Mouse (Mus musculus): ENCODE measurements around the gene Ccnk.

The Ccnk gene

DNA sequence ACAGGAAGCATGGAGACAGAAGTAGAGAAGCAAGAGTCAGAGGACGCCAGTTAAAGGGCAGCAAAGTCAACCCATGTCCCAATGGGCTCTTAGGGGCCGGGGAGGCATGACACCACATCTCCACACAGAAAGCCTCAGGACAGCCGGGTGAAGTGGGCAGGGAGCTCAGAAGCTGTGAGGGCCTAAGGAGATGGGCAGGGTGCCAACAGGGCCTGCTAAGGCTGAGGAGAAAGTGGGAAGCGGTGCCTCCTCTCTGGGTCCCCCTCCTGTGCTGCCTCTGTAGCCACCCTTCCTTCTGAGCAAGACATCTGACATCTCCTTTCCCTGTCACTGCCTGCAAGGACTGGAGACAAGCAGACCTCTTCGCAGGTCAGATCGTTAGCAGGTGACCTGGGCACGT is 46.4 kb downstream of the Ccnk start:
- WGBS, result 77% methylated on average over 7 of the region's 7 CpGs

DNA sequence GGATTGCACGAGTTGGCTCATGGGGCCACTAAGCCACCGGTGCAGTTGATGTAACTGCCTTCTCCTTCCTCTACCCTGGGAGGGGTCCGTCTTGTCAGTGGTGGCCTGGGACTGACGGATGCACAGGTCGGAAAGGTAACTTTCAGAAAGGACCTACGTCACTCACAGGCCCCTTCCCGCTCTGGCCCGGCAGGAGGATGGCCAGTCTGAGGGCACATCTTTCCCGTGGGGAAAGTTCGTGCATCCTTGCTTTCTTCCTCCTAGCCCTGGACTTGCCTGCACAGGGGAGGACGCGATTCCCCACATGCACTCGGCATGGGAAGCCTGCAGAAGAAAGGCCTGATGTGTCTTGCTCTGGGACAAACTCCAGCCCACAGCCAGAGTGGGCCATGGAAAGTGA is 46.8 kb downstream of the Ccnk start:
- WGBS, result 80% methylated on average over 13 of the region's 13 CpGs

DNA sequence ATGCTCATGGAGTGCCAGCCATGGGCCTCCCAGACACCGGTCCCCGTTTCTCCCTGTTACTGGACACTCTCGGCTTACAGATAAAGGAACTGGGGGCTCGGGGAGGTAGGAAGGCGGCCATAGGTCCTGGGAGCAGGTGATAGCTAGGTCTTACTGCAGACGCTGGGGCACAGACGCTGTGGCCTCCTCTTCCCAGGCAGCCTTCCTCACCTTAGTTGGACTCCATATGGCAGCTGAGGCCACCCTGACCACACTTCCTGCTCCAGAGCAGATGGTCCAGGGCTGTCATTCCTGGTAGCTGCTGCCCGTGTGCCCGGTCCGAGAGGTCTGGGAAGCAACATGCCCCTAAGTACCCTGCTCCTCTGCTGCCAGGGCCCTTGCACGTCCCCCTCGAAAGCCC is 47.6 kb downstream of the Ccnk start:
- 91% methylated on average over 12 of the region's 12 CpGs for whole genome bisulfite sequencing

DNA sequence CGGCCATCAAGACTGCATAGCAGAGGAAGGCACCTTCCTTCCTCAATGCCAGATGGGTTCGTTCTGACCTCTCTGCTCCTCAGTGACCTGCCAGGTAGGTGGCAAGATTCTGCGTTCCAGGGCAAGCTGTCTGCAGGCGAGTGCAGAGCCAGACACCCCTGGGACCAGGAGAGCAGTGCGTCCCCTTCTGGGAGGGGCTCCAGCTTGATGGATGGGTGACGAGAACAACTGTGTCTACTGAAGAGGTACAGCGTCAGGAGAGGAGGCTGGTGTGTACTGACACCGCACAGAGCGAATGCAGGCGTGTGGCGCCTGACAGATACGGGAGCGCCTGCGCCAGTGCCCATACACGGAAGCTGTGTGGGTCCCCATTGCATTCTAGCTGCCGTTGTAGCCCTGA is 48.1 kb downstream of the Ccnk start:
- WGBS, result 93% methylated on average over 16 of the region's 16 CpGs

DNA sequence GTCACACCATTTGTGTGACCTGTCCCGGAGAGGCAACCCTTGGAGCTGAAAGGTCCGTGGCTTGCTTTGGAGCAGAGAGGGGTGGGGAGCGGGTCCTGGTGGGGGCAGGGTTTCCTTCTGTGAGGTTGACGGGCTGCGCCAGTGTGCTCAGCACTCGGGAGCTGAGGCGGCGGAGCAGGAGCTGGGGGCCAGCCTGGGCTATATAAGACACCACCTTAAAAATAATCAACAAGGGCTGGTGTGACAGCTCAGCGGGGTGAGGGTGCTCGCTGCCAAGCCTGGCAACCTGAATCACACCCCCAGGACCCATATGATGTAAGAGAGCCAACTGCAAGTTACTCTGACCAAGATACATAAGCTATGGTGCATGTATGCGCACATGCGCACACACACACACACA is 50.7 kb downstream of the Ccnk start:
- WGBS, result 93% methylated on average over 12 of the region's 12 CpGs

DNA sequence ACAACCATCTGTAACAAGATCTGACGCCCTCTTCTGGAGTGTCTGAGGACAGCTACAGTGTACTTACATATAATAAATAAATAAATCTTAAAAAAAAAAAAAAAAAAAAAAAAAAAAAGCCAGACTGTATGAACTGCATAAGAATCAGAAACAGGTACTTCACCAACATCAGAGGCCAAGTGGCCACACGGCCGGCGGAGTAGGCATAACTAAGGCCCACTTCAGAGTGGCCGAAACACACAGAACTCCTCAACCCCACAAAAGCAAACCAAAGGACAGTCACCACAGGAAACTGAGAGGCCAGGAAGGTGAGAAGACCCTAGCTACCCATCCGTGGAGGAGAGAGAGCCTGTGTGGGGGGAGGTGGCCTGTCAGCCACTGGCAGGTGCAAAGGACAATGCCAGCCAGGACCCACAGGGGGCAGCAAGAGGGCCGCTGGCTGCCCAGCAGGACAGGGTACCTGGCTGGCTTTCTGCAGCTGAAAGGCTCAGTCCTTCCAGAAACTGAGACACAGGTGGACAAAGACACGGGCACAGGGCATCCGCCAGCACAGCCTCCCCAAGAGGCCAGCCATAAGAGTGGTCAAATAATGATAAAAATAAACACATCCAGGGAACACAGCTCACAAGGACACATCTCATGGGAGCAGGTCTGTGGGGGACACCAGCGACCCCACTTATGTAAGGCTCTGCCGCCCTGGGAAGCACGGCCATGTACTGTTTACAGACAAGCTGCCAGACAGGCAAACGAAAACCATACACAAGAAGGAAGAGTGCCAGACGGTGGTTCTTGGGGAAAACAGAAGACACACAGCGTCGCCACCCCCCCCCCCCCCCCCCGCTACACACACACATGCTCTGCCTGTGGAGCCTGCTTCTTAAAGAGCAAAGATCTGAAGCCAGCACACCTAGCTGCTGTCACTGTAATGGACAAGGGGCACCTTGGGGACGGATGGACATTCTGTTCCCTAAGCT is 51.7 kb downstream of the Ccnk start:
- 54% methylated on average over 17 of the region's 18 CpGs for WGBS

DNA sequence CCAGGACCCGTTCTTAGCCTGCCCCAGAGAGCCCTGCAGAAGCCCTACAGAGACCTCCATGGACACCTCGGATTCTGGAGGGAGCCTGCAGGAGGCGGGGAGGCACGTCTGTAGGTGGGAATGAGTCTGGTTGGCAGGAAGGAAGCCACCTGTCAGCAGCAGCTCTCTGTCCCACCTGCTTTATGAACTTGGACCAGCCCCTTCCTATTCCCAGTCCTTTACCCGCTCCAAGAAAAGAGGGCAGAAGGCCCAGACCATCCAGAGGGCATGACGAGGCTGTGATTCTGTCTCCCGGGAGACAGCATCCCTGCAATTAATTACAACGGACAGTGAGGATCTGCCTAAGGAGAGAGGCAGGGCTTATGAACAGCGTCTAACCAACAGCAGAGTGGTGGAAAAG is 52.5 kb downstream of the Ccnk start:
- 49% methylated on average over 9 of the region's 9 CpGs for WGBS

DNA sequence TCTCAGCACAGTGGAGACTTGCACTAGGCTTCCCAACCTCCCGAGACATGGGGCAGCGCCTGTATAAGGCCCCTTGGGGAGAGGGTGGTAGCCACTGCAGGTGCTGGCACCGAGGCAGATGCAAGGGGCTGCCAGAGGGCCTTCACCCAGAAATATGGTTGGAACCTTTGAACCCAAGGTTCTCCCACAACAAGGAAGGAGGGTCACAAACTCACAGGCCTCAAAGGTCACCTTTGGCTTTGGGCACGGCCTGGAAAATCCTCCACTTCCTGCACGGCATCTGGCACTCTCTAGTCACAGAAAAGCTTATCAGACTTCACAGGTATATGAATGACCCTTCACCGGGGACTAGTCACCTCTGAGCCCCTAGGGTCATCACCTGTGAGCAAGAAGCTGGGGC is 54.4 kb downstream of the Ccnk start:
- 91% methylated on average over 6 of the region's 6 CpGs for WGBS

DNA sequence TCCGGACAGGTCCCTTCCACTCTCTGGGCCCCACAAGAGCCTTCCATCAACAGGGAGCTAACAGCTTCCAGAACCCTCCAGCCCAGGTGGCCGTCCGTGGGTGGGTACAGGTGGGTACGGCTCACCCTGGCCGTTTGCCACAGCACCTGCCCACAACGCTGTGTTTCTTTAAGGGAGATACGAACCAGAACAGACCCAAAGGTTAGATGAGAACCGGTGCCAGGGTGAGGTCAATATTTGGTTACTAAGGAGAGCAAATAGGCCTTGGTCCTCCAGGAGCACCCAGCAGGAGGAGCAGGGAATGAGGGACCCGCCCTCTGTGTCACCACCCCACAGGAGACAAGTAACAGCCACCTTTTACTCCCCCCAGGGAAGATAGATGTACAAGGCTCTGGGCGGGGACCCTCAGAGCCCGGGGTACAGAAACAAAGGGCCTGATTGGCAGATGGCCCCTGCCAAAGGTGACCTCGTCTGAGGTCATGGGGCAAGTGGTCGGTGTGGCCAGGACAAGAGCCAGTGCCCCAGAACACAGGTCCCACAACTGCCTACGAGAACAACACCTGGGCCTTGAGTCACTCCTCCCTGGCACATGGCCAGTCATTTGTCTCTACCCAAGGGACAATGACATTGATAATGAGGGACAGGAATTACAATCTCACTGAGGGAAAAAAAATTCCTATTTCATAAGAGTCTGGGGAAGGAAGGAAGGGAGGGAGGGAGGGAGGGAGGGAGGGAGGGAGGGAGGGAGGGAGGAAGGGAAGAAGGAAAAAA is 55.6 kb downstream of the Ccnk start:
- WGBS, result 79% methylated on average over 14 of the region's 14 CpGs

DNA sequence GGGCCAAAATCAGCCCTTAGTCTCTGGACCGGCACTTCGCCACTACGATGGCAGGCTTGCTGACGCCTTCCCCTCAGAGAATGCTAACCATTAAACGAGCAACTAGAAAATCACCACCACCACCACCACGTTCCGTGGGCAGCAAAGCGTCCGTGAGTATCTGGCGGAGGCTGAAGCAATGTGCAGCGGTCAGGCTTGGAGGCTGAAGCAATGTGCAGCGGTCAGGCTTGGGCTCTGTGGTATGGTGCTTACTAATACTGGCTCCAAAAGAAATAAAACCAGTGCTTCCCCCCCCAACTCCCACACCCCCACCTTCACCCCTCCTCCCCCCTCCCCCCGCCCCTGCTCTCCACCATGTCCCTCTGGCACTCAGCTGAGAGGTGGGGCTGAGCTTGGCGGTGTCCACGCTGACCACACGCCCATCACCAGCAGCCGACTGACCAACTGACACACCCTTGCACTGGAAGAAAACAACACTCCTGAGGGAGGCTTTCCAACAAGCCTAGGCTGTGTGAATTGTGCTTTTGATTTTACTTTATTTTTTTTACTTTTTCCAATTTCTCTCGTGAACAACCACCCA is 56.7 kb downstream of the Ccnk start:
- WGBS, result 55% methylated on average over 18 of the region's 18 CpGs

DNA sequence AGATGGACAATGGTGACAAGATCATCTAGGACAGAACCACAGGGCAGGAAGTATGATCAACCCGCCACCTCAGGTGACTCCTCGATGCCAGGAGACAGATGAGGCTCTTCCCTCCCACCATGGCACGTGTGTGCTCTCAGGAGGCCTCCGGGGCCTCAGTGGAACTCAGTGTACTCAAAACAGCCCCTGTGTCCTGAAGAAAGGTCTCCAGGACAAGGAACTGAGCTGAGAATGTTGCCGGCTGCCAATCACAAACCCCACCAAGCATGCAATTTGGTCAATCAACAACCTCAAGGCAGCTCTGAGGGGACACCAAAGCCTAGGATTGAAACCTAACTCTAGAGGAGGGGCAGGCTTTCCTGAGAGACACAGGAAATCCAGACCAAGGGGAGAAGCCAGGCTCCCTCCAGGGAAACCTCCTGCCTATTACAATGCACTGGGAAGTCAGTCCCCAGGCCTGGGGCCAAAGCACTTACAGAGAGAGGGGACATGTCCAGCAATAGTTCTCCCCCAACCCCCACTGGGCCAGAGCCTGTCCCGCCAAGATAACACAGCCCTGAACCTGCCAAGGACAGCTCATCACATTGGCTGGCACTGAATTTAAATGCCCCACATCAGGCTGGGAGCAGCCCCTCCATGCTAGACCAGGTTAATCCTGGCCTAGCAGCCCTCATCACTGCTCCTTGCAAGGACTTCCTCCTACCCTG is 58.1 kb downstream of the Ccnk start:
- WGBS, result 70% methylated on average over 6 of the region's 6 CpGs

DNA sequence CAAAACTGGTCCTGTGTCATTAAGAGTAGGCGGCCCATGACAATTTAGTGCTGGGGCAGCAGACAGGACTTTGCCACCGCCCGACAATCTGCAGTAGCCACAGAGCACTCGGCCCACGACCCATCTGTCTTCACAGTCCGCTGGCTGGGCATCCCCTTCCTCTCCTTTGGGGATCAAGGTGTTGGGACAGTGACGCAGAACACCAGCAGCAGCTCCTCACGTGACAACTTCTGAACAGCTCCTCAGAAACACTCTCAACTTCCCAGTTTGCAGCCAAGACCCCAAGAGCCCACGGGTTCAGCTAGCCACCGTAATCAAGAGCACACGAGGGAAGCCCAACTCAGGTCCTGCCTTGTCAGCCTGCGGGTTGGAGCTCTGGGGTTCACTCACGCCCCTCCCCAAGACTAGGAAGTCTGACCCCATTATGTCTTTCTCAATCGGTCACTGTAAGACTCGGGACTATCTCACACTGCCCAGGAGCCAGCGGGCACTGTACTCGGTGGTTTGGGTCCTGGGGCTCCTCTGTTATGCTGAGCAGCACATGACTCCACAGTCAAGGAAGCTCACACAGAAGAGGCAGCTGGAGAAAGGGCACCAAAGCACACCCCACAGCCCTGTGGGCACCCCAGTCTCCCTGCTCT is 59.1 kb downstream of the Ccnk start:
- 85% methylated on average over 17 of the region's 17 CpGs for WGBS

DNA sequence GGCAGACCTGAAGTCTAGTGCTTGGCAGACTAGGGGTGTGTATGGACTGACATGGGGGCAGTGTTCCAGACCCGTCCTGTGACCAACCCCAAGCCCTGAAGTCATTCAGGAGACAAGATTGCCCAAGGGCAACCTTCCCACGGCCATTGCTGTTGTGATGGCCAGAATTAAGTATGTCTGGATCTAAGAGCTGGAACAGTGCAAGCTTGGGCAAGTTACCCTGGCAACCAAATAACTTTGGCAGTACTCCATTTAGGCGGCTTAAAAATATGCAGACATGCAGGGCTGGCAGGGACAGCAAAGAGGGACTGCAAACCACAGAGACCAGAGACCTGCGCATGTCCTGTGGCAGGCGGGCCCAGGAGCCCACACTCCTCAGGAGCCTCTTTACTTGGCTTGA is 60.1 kb downstream of the Ccnk start:
- 30% methylated on average over 5 of the region's 5 CpGs for whole genome bisulfite sequencing

DNA sequence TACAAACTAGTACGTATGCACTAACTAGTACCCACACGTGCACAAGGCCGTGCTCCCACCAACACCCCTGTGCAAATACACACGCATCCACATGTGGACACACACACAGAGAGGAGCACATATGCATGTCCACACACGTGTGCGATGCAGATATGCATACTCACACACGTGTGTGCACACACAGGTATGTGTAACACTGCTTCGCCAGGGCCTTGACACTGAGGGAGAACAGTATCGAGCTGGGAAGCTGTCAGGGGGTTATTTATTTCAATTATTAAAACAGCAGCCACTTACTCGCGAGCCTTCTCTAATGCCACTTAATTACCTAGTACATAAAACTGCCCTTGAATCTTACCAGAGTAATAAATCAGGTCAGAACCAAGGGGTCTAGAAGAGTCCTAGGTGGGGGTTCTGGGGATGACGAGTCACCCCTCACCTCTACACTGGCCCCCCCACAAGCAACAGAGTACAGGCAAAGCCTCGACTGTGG is 61.1 kb downstream of the Ccnk start:
- WGBS, result 74% methylated on average over 13 of the region's 13 CpGs

DNA sequence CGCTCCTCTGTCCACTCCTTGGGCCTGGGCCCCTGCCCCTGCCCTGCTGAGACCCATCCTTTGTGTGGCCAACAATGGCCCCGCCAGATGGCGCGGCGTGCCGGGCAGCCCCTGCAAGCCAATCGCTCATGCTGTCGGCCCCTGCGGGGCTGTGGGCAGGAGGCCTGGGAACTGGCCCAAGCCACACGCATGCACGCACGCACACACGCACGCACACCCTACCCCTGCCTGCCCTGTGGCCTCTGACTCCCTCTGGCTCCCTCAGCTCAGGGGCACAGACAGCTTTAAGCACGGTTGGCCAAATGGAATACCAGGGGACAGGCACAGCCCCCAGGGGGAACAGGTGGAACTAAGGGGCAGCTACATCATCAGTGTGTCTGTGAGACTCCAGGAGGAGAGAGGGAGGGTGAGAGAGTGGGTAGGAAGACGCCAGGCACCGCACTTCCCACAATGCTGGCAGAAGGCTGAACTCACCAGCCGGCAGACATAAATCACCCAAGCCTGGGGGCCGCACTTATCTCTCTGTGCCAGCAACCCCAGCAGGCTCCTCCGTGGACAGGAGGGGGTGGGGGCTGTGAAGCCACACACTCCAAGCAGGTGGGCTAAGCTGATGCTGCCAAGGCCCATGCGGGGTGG is 61.7 kb downstream of the Ccnk start:
- 30% methylated on average over 21 of the region's 21 CpGs for WGBS

DNA sequence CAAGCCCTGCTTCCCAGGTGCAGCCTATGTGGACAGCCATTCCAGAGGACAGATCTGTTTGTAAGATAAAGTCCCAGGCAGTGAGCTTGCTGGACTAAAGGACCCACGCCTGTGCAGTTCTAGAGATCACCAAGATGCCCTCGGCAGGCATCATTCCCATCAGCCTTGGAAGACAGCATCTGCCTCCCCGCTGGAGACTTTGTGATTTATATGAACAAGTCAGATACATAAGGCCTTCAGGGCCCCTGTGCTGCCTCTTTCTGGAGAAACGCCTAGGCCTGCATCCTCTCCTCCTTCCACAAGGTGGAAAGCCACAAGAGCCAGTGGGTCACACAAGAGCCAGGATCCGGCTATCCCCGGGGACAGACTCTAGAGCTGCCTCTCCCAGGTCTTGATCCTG is 62.2 kb downstream of the Ccnk start:
- WGBS, result 76% methylated on average over 6 of the region's 6 CpGs

DNA sequence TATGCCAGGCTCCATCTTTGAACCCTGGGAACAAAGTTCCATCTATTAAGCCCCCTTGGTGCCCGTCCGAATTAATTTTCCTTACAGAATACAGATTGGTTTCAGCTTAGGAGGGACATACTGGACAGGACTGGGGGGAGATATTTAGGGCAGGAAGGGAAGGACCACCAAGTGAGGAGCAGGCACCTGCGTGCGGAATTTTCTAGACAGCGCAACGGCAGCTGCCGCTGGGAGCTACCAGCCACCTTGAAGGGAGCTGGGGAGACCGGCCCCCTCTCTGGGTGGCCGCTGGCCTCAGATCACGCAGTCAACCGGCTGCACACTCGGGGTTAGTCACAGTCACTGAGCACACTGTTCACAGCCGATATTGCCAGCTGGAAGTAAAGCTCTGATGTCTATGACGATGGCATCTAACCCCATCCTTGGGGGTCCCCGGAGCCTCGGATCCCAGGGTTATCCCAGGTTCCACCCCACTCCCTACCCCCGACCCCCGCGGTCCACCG is 62.9 kb downstream of the Ccnk start:
- 90% methylated on average over 20 of the region's 20 CpGs for WGBS

DNA sequence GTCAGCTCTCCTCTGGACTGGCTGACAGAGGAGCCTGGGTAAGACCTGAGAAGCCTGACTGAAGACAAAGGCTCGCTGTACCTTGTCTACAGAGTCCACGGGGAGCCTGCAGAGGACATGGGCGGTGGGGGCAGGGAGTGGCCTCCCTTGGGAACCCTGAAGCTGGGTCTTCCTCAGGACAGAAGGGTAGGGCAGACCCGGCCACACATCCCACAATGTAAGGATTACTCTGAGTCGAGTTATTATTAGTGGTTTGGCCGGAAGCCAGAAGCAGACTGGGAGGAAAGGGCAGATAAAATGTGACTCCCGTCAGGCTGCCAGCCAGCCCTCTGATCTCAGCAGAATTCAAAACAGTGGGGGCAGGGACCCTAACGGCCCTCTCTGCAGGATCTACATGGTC is 65.4 kb downstream of the Ccnk start:
- 34% methylated on average over 8 of the region's 8 CpGs for WGBS

DNA sequence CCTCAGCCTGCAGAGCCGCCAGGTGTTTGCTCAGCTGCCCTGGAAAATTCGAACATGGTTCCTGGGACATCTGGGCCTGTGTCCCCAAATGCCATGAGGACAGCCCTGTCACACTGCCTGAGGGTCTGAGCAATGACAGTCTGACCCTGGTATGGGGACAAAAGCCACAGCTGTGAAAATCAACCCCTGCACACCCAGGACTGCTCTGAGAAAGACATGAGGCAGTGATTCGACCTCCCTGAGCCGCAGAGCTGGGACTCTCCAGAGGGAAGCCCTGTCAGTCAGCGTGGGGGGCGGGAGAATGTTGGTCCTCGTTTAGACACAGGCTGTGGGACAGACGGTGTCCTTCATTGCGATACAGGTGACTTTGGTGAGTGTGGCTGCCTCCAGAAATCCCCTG is 66.2 kb downstream of the Ccnk start:
- WGBS, result 77% methylated on average over 9 of the region's 9 CpGs

DNA sequence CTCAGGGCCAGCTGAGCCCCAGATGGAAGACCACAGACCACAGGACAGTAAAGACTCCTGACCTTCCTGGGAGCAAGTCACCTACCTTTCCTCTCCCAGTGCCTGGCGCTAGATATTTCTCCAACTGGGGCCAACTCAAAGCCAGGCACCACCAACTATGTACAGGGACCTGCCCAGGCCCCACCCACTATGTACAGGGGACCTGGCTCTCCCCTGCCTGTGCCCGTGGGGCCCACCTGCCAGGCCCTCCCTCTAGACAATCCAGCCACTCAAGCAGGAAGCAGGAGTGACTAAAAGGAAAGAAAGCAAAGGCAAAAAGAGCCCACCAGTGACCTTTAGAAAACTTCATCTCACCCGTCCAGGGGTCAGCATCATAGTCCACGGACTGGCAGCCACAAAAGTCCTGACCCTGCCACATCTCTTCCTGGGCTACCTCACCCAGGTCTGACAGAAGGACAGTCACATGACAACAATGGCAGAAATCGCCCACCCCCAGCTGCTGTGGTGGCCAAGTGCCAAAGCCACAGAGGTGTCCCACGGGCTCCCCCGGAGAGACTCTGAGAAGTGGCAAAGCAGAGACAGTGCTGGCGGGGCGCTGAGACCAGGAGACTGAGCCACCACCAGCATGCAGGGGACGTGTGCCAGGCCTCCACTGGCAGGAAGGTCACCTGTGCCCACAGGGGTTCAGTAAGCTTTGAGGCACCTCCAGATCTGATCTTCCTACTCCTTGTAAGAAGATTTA is 67.6 kb downstream of the Ccnk start:
- 77% methylated on average over 10 of the region's 10 CpGs for WGBS
